Mouse (Mus musculus): ENCODE results near the gene Gm867. TPM values are rescaled to one million over a fixed set of nuclear protein-coding genes. Genes with fewer than 3 reads are reported as not detected.

The Gm867 gene
- polyA plus RNA-seq, 1 experiment from 2014 or later: 0.31 TPM

DNA sequence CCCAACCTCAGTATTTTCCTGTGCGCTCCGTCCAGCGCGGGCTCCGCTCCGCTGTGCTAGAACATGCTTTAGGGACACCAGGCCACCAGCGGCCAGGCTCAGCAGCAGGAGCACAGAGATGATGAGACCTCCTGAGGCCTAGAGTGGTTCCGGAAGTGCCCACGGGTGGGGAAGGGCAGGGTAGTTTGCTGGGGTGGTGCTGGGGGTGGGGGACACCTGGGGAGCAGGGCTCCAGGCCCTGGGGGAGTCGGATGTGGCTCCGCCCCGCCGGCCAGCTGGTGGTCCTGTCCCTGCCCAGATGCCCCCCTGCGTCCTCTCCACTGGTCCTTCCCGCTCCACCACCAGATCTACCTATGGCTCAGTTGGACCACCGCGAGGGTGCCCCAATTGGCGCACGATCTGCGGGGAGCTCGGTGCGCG, 10.3 kb upstream of the Gm867 start:
- Histone ChIP-seq H3K9ac (ENCODE audit: low read length) (peak overlapping the region; percentile 54), H3K27me3 (ENCODE audit: control insufficient read depth, insufficient read depth, low read length) (no peaks in the 10 kb centered on the region), H3K9me3 (ENCODE audit: control insufficient read depth, low read length) (no peaks in the 10 kb centered on the region), H3K27ac (replicated peaks; ENCODE audit: low read depth, low read length) (no peak overlapping the region), H3K4me2 (ENCODE audit: low read depth, severe bottlenecking) (peak overlapping the region; percentile 76), H3K4me3 (ENCODE audit: low read depth, low read length) (peak overlapping the region; percentile 40), H3K36me3 (ENCODE audit: control insufficient read depth, insufficient read depth, low read length) (no peaks in the 10 kb centered on the region), H3K4me1 (ENCODE audit: control insufficient read depth, insufficient read depth, low read length) (peaks cover 3% of the 10 kb centered on the region; the same call in 1 of the 2 replicates)
- DNase-seq (ENCODE audit: low spot score) (peak; percentile 64), ATAC-seq (ENCODE audit: insufficient number of reproducible peaks, low FRiP score, low TSS enrichment, low read depth) (0 out of 2 replicates have a peak, but pooled peaks have one; percentile 27)
- WGBS: 1% methylated on average over 22 of the region's 23 CpGs

DNA sequence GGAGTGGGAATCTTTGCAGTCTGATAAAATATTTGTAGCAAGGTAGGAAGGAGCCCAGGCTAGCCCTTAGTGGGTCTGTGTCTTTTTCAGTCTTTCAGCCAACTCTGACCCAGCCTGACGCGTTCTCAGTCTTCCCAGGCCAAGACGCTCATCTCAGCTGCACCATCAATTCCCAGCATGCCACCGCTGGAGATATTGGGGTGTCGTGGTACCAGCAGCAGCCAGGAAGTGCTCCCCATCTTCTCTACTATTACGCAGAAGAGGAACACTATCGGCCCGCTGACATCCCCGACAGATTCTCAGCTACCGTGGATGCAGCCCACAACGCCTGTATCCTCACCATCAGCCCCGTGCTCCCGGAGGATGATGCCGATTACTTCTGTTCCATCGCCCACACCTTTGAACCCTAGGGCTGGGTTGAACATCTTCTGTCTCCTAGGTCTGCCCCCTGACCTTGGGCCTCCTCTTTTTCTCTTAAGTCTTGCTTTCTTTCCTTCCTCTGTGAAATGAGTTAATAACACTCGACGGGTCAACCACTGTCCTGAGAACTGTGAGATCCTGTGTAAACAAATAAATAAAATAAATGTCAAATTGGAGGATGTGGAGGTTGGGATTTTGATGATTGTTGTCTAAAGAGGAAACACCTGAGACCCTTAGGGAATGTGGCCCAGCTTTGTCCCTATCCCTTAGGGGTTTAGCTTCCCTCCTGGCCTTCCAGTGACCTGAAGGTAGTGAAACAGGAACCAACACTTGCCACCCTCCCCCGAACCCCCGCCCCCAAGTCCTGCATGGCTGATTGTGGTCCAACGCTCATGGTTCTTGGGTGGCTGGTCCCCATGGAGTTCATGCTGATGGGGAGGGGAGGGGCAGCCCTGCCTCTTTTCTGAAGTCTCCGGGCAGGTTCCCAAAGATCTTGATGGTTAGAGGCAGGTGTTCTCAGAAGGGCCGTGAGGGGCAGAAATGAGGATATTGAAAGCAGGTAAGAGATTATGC, 8.9 kb upstream of the Gm867 start:
- no peaks in the 10 kb centered on the region for H3K9me3 ChIP-seq (ENCODE audit: control insufficient read depth, low read length)
- H3K27ac ChIP-seq (replicated peaks; ENCODE audit: low read depth, low read length): no peak overlapping the region
- no peaks in the 10 kb centered on the region for H3K27me3 ChIP-seq (ENCODE audit: control insufficient read depth, insufficient read depth, low read length)
- no peak overlapping the region for H3K9ac ChIP-seq (ENCODE audit: low read length)
- H3K36me3 ChIP-seq (ENCODE audit: control insufficient read depth, insufficient read depth, low read length): no peaks in the 10 kb centered on the region
- peaks cover 3% of the 10 kb centered on the region; the same call in 1 of the 2 replicates for H3K4me1 ChIP-seq (ENCODE audit: control insufficient read depth, insufficient read depth, low read length)
- H3K4me2 ChIP-seq (ENCODE audit: low read depth, severe bottlenecking): no peak overlapping the region
- ATAC-seq (ENCODE audit: insufficient number of reproducible peaks, low FRiP score, low TSS enrichment, low read depth) (no peak), DNase-seq (ENCODE audit: low spot score) (no peak)
- no peak overlapping the region for H3K4me3 ChIP-seq (ENCODE audit: low read depth, low read length)
- 75% methylated on average over 22 of the region's 22 CpGs for WGBS

DNA sequence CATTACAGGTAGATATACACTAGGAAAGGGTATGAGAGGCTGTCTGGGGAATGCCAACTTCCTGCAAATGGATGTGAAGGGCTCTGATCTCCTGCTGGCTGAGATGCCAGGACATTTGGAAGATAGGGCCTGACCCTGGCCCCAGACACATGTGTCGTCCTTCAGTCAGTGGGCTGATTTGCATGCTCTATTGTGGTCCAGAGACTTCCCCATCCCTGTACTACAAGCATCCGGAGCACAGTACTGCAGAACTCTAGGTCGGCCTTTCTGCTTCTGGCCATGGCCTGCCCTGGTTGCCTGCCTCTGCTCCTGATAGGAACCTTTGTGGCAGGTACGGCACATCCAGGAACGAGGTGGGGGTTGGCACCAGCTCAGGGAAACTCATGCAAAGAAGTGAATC, 7.6 kb upstream of the Gm867 start:
- Histone ChIP-seq H3K4me2 (ENCODE audit: low read depth, severe bottlenecking) (no peak overlapping the region), H3K9me3 (ENCODE audit: control insufficient read depth, low read length) (no peaks in the 10 kb centered on the region), H3K4me1 (ENCODE audit: control insufficient read depth, insufficient read depth, low read length) (peaks cover 3% of the 10 kb centered on the region; the same call in 1 of the 2 replicates), H3K27me3 (ENCODE audit: control insufficient read depth, insufficient read depth, low read length) (no peaks in the 10 kb centered on the region), H3K27ac (replicated peaks; ENCODE audit: low read depth, low read length) (no peak overlapping the region), H3K4me3 (ENCODE audit: low read depth, low read length) (no peak overlapping the region), H3K9ac (ENCODE audit: low read length) (no peak overlapping the region), H3K36me3 (ENCODE audit: control insufficient read depth, insufficient read depth, low read length) (no peaks in the 10 kb centered on the region)
- WGBS: 85% methylated on average over 5 of the region's 5 CpGs
- no peak for ATAC-seq (ENCODE audit: insufficient number of reproducible peaks, low FRiP score, low TSS enrichment, low read depth)
- no peak for DNase-seq (ENCODE audit: low spot score)

DNA sequence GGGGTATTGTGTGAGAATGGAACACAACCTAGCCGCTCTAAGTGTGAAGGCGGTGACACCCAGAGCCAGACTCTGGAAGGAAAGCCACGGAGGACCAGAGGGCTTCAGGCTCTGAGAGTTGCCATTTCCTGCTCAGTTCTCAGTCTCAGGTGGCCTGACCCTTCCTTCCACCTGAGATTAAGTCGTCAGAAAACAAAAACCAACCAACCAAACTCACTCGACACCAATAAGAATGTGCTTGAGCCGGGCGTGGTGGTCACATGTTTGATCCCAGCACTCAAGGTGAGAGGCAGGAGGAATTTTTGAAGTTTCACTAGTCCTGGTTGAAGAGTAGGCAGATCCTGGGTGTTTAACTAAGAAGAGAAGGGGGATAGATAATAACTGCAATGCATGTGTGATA, 5.4 kb upstream of the Gm867 start:
- WGBS: 82% methylated on average over 7 of the region's 7 CpGs
- DNase-seq (ENCODE audit: low spot score): no peak
- no peaks in the 10 kb centered on the region for H3K36me3 ChIP-seq (ENCODE audit: control insufficient read depth, insufficient read depth, low read length)

DNA sequence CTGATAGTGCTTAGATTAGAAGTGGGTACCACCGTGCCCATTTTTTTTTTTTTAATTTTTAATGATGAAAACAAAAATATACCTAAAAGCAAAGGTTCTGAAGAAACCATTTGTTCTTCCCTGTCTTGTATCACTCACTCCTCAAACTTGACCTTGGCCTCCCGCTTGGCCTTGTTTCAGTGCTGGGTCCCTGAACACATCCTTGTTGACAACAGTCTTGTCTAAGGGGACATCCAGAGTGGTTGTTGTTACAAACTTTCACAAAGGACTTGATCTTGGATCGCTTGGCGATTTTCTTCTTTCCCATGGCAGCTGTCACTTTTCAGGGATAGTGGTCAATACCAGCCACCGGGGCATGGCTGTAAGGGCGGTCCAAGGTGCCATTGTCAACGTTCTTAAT, 4.7 kb upstream of the Gm867 start:
- Histone ChIP-seq H3K36me3 (ENCODE audit: control insufficient read depth, insufficient read depth, low read length) (no peaks in the 10 kb centered on the region), H3K4me1 (ENCODE audit: control insufficient read depth, insufficient read depth, low read length) (no peaks in the 10 kb centered on the region), H3K4me2 (ENCODE audit: low read depth, severe bottlenecking) (no peak overlapping the region), H3K27me3 (ENCODE audit: control insufficient read depth, insufficient read depth, low read length) (no peaks in the 10 kb centered on the region), H3K27ac (replicated peaks; ENCODE audit: low read depth, low read length) (no peak overlapping the region), H3K9me3 (ENCODE audit: control insufficient read depth, low read length) (no peaks in the 10 kb centered on the region), H3K9ac (ENCODE audit: low read length) (no peak overlapping the region), H3K4me3 (ENCODE audit: low read depth, low read length) (no peak overlapping the region)
- no peak for DNase-seq (ENCODE audit: low spot score)
- ATAC-seq (ENCODE audit: insufficient number of reproducible peaks, low FRiP score, low TSS enrichment, low read depth): no peak
- 91% methylated on average over 7 of the region's 7 CpGs for WGBS

More for the DNA sequence above, 5.4 kb upstream of the Gm867 start:
- no peak for ATAC-seq (ENCODE audit: insufficient number of reproducible peaks, low FRiP score, low TSS enrichment, low read depth)
- Histone ChIP-seq H3K4me3 (ENCODE audit: low read depth, low read length) (no peak overlapping the region), H3K4me1 (ENCODE audit: control insufficient read depth, insufficient read depth, low read length) (peaks cover 3% of the 10 kb centered on the region; the same call in 1 of the 2 replicates), H3K27me3 (ENCODE audit: control insufficient read depth, insufficient read depth, low read length) (no peaks in the 10 kb centered on the region), H3K4me2 (ENCODE audit: low read depth, severe bottlenecking) (no peak overlapping the region), H3K9ac (ENCODE audit: low read length) (no peak overlapping the region), H3K9me3 (ENCODE audit: control insufficient read depth, low read length) (no peaks in the 10 kb centered on the region), H3K27ac (replicated peaks; ENCODE audit: low read depth, low read length) (no peak overlapping the region)

DNA sequence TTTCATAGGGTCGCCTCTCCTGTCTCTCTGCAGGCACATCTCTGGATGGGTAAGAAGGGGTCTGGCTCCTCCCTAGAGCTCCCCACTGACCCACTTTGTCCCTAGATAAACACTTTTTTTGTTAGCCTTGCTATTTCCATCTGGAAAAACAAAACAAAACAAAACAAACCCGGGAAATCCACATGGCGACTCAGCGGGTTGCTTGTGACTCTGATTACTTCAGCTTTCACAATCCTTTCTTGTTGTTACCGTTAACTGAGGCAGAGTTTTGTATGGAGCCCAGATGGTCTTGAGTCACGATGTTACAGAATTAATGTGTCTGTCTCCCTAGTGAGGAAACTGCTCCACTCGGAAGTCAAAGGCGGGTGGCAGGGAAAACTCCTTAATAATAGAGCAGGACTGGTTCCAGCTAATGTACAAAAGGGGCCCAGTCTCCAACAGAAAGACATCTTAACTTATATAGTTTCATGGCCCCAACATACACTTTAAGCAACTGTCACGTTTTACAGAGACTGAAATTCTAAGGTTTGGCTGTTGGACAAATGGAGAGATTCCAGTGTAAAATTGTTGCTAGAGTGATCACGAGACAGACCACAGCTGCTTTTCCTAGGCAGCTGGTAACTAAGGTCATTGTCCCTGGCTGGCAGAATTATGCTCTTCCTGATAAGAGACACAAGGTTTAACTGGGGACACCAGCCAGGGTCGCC, 3.7 kb upstream of the Gm867 start:
- 51% methylated on average over 11 of the region's 11 CpGs for WGBS
- no peak overlapping the region for H3K9ac ChIP-seq (ENCODE audit: low read length)
- H3K36me3 ChIP-seq (ENCODE audit: control insufficient read depth, insufficient read depth, low read length): no peaks in the 10 kb centered on the region
- H3K4me1 ChIP-seq (ENCODE audit: control insufficient read depth, insufficient read depth, low read length): no peaks in the 10 kb centered on the region
- H3K27ac ChIP-seq (replicated peaks; ENCODE audit: low read depth, low read length): no peak overlapping the region
- H3K27me3 ChIP-seq (ENCODE audit: control insufficient read depth, insufficient read depth, low read length): peaks cover 2% of the 10 kb centered on the region; the same call in 1 of the 2 replicates
- H3K4me2 ChIP-seq (ENCODE audit: low read depth, severe bottlenecking): no peak overlapping the region
- ATAC-seq (ENCODE audit: insufficient number of reproducible peaks, low FRiP score, low TSS enrichment, low read depth) (no peak), DNase-seq (ENCODE audit: low spot score) (no peak)
- H3K4me3 ChIP-seq (ENCODE audit: low read depth, low read length): no peak overlapping the region
- no peaks in the 10 kb centered on the region for H3K9me3 ChIP-seq (ENCODE audit: control insufficient read depth, low read length)

DNA sequence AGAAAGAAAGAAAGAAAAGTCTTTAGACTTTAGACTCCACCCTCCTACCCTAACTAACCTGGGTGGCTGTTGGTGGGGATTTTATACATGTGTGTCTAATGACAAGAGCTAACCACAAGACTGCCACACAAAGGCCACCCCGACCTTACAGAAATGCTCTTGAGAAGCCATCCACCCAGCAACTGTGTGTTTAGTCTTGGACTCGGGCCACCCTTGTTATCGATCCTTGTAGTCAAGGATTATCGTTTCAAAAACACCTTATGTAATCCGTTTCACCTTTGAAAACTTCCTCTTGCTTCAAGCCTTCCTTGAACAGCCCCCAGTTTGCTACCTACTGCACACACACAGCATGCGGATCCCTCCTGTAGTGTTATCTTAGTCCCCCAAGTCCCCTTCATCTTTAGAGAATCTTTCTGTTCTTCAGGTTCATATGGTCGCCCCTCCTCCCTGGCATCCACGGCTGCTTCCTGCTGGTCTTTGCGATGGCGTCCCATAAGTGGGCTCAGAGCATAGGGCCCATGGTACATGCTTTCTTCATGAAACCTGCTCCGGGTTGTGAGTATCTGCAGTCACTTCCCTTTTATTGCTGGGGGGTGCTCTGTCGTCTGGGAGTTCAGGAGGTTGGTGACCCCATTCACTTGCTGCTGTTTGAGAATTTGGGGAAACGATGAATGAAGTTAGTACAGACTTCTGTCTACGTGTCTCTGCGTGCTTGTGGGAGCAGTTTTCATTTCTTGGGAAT, 2.4 kb upstream of the Gm867 start, which contains the start of gene Vpreb3:
Gene Vpreb3 (plus strand): TSS at position 322 of the 742 bp plus-strand sequence.
- H3K27me3 ChIP-seq (ENCODE audit: control insufficient read depth, insufficient read depth, low read length): peaks cover 6% of the 10 kb centered on the region; the same call in 1 of the 2 replicates
- H3K4me2 ChIP-seq (ENCODE audit: low read depth, severe bottlenecking): no peak within 1 kb of the TSS
- no peaks in the 10 kb centered on the region for H3K9me3 ChIP-seq (ENCODE audit: control insufficient read depth, low read length)
- H3K4me1 ChIP-seq (ENCODE audit: control insufficient read depth, insufficient read depth, low read length): no peaks in the 10 kb centered on the region
- 83% methylated on average over 15 of the region's 15 CpGs for WGBS
- H3K4me3 ChIP-seq (ENCODE audit: low read depth, low read length): no peak within 1 kb of the TSS
- DNase-seq (ENCODE audit: low spot score) (no peak), ATAC-seq (ENCODE audit: insufficient number of reproducible peaks, low FRiP score, low TSS enrichment, low read depth) (no peak)
- H3K9ac ChIP-seq (ENCODE audit: low read length): no peak within 1 kb of the TSS
- H3K36me3 ChIP-seq (ENCODE audit: control insufficient read depth, insufficient read depth, low read length): no peaks in the 10 kb centered on the region
- H3K27ac ChIP-seq (replicated peaks; ENCODE audit: low read depth, low read length): no peak within 1 kb of the TSS
